Mouse (Mus musculus) lung, postnatal 0 days (tissue): ENCODE results near the gene Tspan13.

Source experiments
- CTCF ChIP-seq: IDR thresholded peaks from 2 replicates; pipeline ENCODE4 v1.5.1; 2016; ENCODE audit warnings: antibody characterized with exemption, mild to moderate bottlenecking
- EP300 ChIP-seq: IDR thresholded peaks from 2 replicates; pipeline ENCODE4 v1.6.1; 2016; ENCODE audit warnings: antibody characterized with exemption, mild to moderate bottlenecking, control low read depth

DNA sequence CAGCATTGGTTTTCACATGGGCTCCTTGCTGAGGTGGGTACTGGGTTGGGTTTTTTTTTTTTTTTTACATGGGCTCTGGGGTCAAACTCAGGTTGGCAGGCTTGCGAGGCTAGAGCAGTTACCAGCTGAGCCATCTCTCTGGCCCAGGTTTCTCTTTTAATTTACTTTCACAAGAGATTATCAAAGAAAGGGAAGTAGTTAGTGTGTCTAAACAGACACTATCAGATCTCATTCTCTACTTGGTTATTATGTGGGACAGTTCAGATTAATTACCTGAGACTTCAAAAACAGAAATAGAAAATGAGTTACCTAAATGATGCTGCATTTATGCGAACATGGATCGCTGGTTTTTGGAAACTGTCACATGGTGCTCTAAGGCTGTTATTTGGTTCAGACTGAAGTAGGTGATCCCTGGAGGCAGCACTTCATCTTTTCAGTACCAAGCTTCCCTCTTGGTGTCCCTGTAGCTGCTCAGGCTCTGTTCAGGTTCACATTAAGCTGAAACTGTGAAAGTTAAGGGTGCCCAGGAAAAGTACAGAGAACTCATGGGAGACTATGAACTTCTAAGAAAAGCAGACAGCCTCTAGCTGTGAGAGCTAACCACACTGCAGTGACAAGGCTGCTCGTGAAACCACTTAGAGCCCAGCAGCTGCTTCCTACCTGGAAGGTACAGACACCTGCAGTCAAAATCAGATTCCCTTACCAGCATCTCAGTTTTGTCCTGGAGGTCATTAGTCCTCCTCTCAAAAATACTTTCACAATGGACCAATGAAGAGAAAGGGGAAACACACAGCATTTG lies 36.0 kb upstream of the Tspan13 start:
- TF ChIP-seq CTCF (no peak), EP300 (no peak)
